Mouse (Mus musculus) Patski (cell line): ENCODE data around the gene Samd4b. TPM values are rescaled to one million over a fixed set of nuclear protein-coding genes. Genes with fewer than 3 reads are reported as not detected.

Source experiments
- ATAC-seq: fragments of 100-300 bp; one replicate; pipeline ENCODE4 v1.8.0; 2021
- CTCF ChIA-PET: fragments of 350-600 bp; sonication (Branson Sonifier 250); formaldehyde crosslinking; loops from one replicate; lab custom pipeline; 2022; ENCODE audit warnings: inconsistent platforms; lab: Charles Lee
- POLR2A ChIA-PET: fragments of 350-600 bp; sonication (Branson Sonifier 250); formaldehyde crosslinking; loops from one replicate; lab custom pipeline; 2022; ENCODE audit warnings: antibody characterized with exemption, inconsistent platforms; lab: Charles Lee
- DNase-seq: peaks from one replicate; pipeline ENCODE4 v3.0.0-alpha.2; 2011; ENCODE audit warnings: low read depth, low spot score
- H3K27me3 ChIP-seq: fragments of 371-371 bp; one replicate; pipeline ENCODE4 v1.5.1; 2021
- CTCF ChIP-seq: fragments of 100-300 bp; IDR thresholded peaks from one replicate; pipeline ENCODE4 v1.5.1; 2021
- in situ Hi-C: fragments of 300-500 bp; cut with MboI; formaldehyde crosslinking; loops from 3 replicates; pipeline ENCODE4 v1.11.1; 2018; ENCODE audit warnings: low pct_unique_long_range_greater_than_20kb, mixed read lengths
- polyA plus RNA-seq: library from polyadenylated mRNA; unstranded; gene quantifications from one replicate; pipeline ENCODE4 v1.2.3, GENCODE M21; 2021

The Samd4b gene
- polyA plus RNA-seq, 1 experiment from 2014 or later = 79.6 TPM

DNA sequence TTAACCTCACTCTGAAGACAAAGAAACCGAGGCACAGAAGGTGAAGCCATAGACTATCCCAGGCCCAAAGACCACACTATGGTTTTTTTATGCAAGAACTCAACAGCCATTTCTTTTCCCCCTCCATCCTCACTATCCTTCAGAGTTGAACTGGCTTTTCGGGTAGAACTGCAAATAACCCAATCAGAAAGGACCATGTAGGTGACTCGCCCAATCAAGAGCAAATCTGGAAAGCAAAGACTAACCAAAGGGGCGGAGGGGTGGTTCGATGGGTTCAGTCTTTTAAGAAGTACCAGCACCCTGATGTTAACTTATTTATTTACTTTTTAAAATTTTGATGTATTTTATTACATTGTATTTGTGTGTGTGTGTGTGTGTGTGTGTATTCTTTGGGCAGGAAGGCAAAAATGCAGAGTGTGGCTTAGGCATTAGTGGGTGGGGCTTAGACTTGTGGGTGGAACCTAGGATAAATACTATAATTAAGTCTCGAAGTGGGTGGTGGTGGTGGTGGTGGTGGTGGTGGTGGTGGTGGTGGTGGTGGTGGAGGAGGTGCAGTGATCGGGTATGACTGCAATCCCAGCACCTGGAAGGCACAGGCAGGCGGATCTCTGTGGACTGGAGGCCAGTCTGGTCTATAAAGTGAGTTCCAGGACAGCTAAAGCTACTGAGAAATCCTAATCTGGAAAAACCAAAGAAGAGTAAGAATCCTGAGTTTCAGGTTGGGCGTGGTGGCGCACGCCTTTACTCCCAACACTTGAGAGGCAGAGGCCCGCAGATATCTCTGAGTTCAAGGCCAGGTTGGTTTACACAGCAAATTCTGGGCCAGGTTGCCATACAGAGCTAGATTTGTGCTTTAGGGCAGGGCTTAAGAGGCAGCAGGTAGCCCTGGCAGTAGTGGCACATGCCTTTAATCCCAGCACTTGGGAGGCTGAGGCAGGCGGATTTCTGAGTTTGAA is 149.8 kb downstream of the Samd4b start:
- in situ Hi-C loops = loop anchor here (5.0 kb wide), 2 partner anchors 79 to 154 kb away; no protein-coding TSS in a partner anchor
- H3K27me3 ChIP-seq = peaks cover 9% of the 10 kb centered on the region
- no peak for ATAC-seq
- DNase-seq = no peak
- TF ChIP-seq CTCF = no peak
- POLR2A ChIA-PET = no interaction called here
- CTCF ChIA-PET = interaction anchor here (1.4 to 2.1 kb wide), 2 partner anchors 11 to 158 kb away, joined by 3 to 10 read pairs; partner anchors contain the start of gene Gmfg

DNA sequence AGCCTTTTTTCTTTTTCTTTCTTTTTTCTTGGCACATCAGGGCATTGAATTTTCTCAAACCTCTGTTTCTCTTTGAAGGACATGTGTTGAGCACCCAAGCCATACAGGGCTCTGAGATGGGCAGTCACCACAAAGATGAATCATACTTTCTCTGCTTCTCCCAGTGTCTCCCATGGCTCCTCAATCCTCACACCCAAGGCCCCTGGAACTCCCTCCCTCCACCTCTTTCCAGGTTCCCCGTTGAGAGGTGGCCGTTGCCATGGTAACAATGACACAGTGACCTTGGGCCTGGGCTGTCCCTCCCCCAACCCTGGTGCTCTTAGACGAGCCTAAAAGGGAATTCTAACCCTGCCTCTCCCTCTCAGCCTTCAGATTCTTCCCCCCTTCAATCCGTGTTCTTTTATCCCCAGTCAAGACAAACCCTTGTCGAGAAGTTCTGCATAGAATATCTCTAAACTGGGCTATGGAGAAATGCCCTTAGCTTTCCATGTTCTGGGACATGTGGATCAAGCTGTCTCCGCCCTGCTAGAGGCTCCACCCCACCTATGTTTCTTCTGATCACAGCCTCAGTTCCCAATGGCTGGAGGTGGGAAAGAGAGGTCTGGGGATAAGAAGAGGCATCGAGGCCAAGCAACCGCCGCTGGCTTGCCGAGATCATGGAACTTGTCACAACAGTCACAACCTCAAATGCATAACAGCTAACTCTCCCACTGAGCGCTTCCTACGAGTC is 150.7 kb downstream of the Samd4b start:
- ChIA-PET CTCF (interaction anchor here (1.4 to 2.1 kb wide), 3 partner anchors 10 to 159 kb away, joined by 3 to 10 read pairs (median 8); partner anchors contain the start of gene Gmfg), POLR2A (no interaction called here)
- DNase-seq (no peak), ATAC-seq (no peak)
- H3K27me3 ChIP-seq = peaks cover 9% of the 10 kb centered on the region
- TF ChIP-seq CTCF = no peak
- in situ Hi-C loops = loop anchor here (5.0 kb wide), 2 partner anchors 80 to 155 kb away; no protein-coding TSS in a partner anchor

GRCm38 (mm10) chr7:28446446-28446845 is 151.5 kb downstream of the Samd4b start:
- ATAC-seq = no peak
- in situ Hi-C loops = loop anchor here (5.0 kb wide), 2 partner anchors 81 to 156 kb away; no protein-coding TSS in a partner anchor
- ChIA-PET CTCF (interaction anchor here (1.3 to 2.1 kb wide), 5 partner anchors 9 to 160 kb away, joined by 3 to 10 read pairs (median 3); partner anchors contain the start of gene Gmfg), POLR2A (no interaction called here)
- peaks cover 9% of the 10 kb centered on the region for H3K27me3 ChIP-seq
- no peak for DNase-seq
- peak; percentile 88 for TF ChIP-seq CTCF

DNA sequence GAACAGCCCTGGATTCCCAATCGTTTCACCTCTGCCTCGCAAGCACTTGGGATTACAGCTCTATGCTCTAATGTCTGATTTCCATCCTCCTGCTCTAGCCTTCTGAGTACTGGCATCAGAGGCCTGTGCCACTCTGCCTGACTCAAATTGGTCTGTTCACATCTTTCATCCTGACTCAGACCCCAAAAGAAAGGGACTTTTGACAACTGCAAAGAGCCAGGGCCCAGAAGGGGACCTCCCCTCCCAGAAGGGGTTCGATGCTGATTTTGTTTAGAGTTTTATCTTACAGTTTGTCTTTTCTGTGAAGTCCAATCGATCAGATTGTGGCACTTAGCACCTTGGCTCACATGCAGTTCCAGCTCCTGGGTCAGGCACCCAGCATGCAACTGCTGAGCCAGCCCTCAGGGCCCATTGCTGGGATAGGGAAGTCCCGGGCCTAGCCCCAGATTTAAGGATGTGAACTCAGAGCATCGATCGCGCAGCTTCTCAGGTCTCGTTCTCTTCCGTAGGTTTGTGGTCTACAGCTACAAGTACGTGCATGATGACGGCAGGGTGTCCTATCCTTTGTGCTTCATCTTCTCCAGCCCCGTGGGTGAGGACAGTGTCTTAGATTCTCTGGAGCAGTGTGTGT is 153.5 kb downstream of the Samd4b start:
- CTCF ChIA-PET = interaction anchor here (1.1 kb wide), 1 partner anchor 12 kb away, joined by 3 read pairs; no protein-coding TSS in a partner anchor

DNA sequence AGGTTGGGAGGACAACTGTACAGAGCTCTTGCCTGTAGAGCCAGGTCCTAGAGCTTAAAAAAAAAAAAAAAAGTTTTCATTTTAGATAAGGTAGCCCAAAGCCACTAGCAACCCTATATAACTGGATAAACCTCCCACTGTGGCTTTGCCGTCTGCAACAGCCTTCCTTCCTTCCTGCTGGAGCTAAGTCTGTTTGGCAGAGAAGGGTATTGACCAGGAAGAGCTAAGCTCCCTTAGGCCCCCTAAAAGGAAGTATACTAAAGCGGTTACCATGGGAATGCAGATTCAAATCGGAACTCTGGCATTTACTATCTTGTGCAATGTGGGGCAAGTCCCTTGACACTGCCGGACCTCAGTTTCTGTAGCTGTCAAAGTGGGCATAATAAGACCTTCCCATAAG is 155.3 kb downstream of the Samd4b start:
- DNase-seq = no peak
- in situ Hi-C loops = loop anchor here (5.0 kb wide), 1 partner anchor 285 kb away; no protein-coding TSS in a partner anchor
- no peak for ATAC-seq
- ChIA-PET CTCF (interaction anchor here (1.1 kb wide), 3 partner anchors 158 to 285 kb away, joined by 3 to 4 read pairs (median 3); no protein-coding TSS in a partner anchor), POLR2A (no interaction called here)
- TF ChIP-seq CTCF = no peak
- H3K27me3 ChIP-seq = peaks cover 9% of the 10 kb centered on the region

More for the DNA sequence above, 153.5 kb downstream of the Samd4b start:
- POLR2A ChIA-PET = no interaction called here
- peaks cover 9% of the 10 kb centered on the region for H3K27me3 ChIP-seq
- in situ Hi-C loops = loop anchor here (5.0 kb wide), 1 partner anchor 283 kb away; no protein-coding TSS in a partner anchor
- no peak for DNase-seq
- no peak for ATAC-seq
- TF ChIP-seq CTCF = no peak

- DNase-seq = no peak
- peaks cover 9% of the 10 kb centered on the region for H3K27me3 ChIP-seq
- no peak for TF ChIP-seq CTCF
- in situ Hi-C loops = loop anchor here (5.0 kb wide), 1 partner anchor 285 kb away; no protein-coding TSS in a partner anchor
- no peak for ATAC-seq
- ChIA-PET CTCF (interaction anchor here (1.1 kb wide), 3 partner anchors 159 to 285 kb away, joined by 3 to 4 read pairs (median 3); no protein-coding TSS in a partner anchor), POLR2A (no interaction called here)
Measured at GRCm38 (mm10) chr7:28441776-28442485, 156.0 kb downstream of the Samd4b start.

DNA sequence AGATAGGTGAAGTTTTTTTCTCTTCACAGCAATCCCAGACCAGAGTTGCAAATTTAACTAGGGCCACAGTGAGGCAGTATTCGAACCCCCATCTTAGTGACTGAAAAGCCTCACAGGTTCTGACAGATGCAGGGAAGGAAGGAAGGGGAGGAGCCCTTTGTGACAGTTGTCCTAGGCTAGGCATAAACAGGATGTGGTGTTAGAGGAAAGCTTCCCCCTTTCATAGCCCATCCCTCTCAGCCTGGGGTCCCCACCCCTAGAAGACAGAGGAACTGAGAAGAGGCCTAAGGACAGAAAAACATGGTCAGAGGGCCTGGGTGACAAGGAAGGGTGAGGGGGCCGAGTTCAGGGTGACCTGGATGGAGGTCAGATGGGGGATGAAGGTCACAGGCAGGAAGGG is 157.2 kb downstream of the Samd4b start:
- ATAC-seq = no peak
- in situ Hi-C loops = loop anchor here (5.0 kb wide), 1 partner anchor 287 kb away; no protein-coding TSS in a partner anchor
- TF ChIP-seq CTCF = no peak

GRCm38 (mm10) chr7:28438771-28439170 is 159.2 kb downstream of the Samd4b start:
- TF ChIP-seq CTCF = no peak
- in situ Hi-C loops = no loop called here
- no peaks in the 10 kb centered on the region for H3K27me3 ChIP-seq
- ATAC-seq (no peak), DNase-seq (no peak)
- ChIA-PET POLR2A (interaction anchor here (0.7 kb wide), 1 partner anchor 162 kb away, joined by 7 read pairs; no protein-coding TSS in a partner anchor), CTCF (interaction anchor here (1.3 kb wide), 1 partner anchor 162 kb away, joined by 7 read pairs; no protein-coding TSS in a partner anchor)

More for the DNA sequence above, 157.2 kb downstream of the Samd4b start:
- H3K27me3 ChIP-seq = peaks cover 4% of the 10 kb centered on the region
- POLR2A ChIA-PET = no interaction called here
- DNase-seq = no peak
- CTCF ChIA-PET = interaction anchor here (1.1 kb wide), 1 partner anchor 287 kb away, joined by 3 read pairs; no protein-coding TSS in a partner anchor
